Mouse (Mus musculus): ENCODE measurements around the gene Il17d. TPM values are rescaled to one million over a fixed set of nuclear protein-coding genes. Genes with fewer than 3 reads are reported as not detected.

Il17d gene
- total RNA-seq, 4 experiments from 2014 or later = 12.8 to 14.1 (median 13.8) TPM

Other genes starting within 250 kb of the Il17d start
- 10 to 100 TPM; 16.0 to 22.1 (median 20.4) TPM for gene Cryl1, start 126.2 kb upstream of the Il17d start, total RNA-seq (2022)
- gene Ift88, start 100.7 kb upstream of the Il17d start, total RNA-seq (2022) = 10 to 100 TPM; 15.3 to 20.8 (median 17.9) TPM
- gene Eef1akmt1, start 46.8 kb downstream of the Il17d start, total RNA-seq (2022) = 10 to 100 TPM; 29.1 to 35.0 (median 29.7) TPM
- gene Xpo4, start 140.7 kb downstream of the Il17d start, total RNA-seq (2022) = 10 to 100 TPM; 10.9 to 14.8 (median 14.5) TPM
- 1 to 10 TPM in 1 of 4 experiments, not detected in 3; 1.0 TPM for gene Gm49361, start 221.3 kb downstream of the Il17d start, total RNA-seq (2022)
- gene Lats2, start 233.6 kb downstream of the Il17d start, total RNA-seq (2022) = 10 to 100 TPM; 19.4 to 28.3 (median 24.8) TPM

Measured in left cerebral cortex, adult 8-10 months (tissue).